Mouse (Mus musculus) olfactory bulb, adult 2 months (tissue): Measurements from ENCODE around the gene Exosc10. TPM values are rescaled to one million over a fixed set of nuclear protein-coding genes. Genes with fewer than 3 reads are reported as not detected.
A peak's percentile ranks its signal among the peaks of the same experiment; 100 is the strongest.

Experiments used
- H3K27ac ChIP-seq: fragments of 200-500 bp; 2 replicates; pipeline ENCODE4 v1.5.1; 2012; ENCODE audit warnings: low read depth, low read length; ENCODE audit not compliant: insufficient read depth
- H3K4me1 ChIP-seq: fragments of 200-500 bp; 2 replicates; pipeline ENCODE4 v1.6.1; 2012; ENCODE audit warnings: low read length; ENCODE audit not compliant: control insufficient read depth, insufficient read depth
- H3K4me3 ChIP-seq: fragments of 200-500 bp; 2 replicates; pipeline ENCODE4 v1.5.1; 2012; ENCODE audit warnings: mild to moderate bottlenecking, low read depth, low read length, moderate library complexity; ENCODE audit not compliant: insufficient read depth
- CTCF ChIP-seq: fragments of 200-500 bp; IDR thresholded peaks from 2 replicates; pipeline ENCODE4 v1.5.1; 2012; ENCODE audit warnings: low read depth, mild to moderate bottlenecking, low read length, moderate library complexity; ENCODE audit not compliant: insufficient read depth
- POLR2A ChIP-seq: fragments of 200-500 bp; IDR thresholded peaks from 2 replicates; pipeline ENCODE4 v1.6.1; 2012; ENCODE audit warnings: mild to moderate bottlenecking, low read depth, low read length, moderate library complexity; ENCODE audit not compliant: insufficient read depth
- WGBS: fragments of 180-500 bp; shearing (Covaris S2); methylation state at CpG from one replicate; pipeline ENCODE4 v1.1.7; 2018; 5-methylcytosine and 5-hydroxymethylcytosine counted together
- polyA plus RNA-seq: library from polyadenylated mRNA; stranded (reverse); fragments of >200 nt; gene quantifications from 2 replicates; pipeline ENCODE4 v1.2.4, GENCODE M21; 2012; ENCODE audit warnings: low replicate concordance; ENCODE audit not compliant: missing spikeins, insufficient read depth, insufficient read length

Exosc10 gene
- polyA plus RNA-seq = not detected in 2 replicates

- TF ChIP-seq CTCF (no peak), POLR2A (peak; percentile 62; the same call in 1 of the 2 replicates)
- Histone ChIP-seq H3K27ac (peak within 1 kb of the TSS; percentile 94), H3K4me3 (peak within 1 kb of the TSS; percentile 98), H3K4me1 (no peaks in the 10 kb centered on the region)
- WGBS = under 1% methylated on average over 63 of the region's 63 CpGs
Measured at GRCm38 (mm10) chr4:148558297-148559000, at the start of gene Exosc10. Exosc10 (plus strand) TSS chr4:148558429.

GRCm38 (mm10) chr4:148509450-148510084 lies 48.7 kb upstream of the Exosc10 start:
- H3K4me3 ChIP-seq = no peak overlapping the region
- H3K4me1 ChIP-seq = peaks cover 42% of the 10 kb centered on the region
- TF ChIP-seq POLR2A (no peak), CTCF (no peak)
- H3K27ac ChIP-seq = peak overlapping the region; percentile 92
- WGBS = 43% methylated on average over 8 of the region's 8 CpGs

GRCm38 (mm10) chr4:148510691-148511090 lies 47.5 kb upstream of the Exosc10 start:
- TF ChIP-seq CTCF (no peak), POLR2A (no peak)
- no peak overlapping the region for H3K4me3 ChIP-seq
- peak overlapping the region; percentile 79 for H3K27ac ChIP-seq
- peaks cover 42% of the 10 kb centered on the region for H3K4me1 ChIP-seq
- WGBS = 66% methylated on average over 4 of the region's 4 CpGs

GRCm38 (mm10) chr4:148511334-148511733 lies 46.9 kb upstream of the Exosc10 start:
- peaks cover 44% of the 10 kb centered on the region for H3K4me1 ChIP-seq
- H3K4me3 ChIP-seq = no peak overlapping the region
- no peak for TF ChIP-seq POLR2A
- TF ChIP-seq CTCF = no peak
- no peak overlapping the region for H3K27ac ChIP-seq
- WGBS = 95% methylated on average over 4 of the region's 4 CpGs

- Histone ChIP-seq H3K4me3 (no peak overlapping the region), H3K27ac (peak overlapping the region; percentile 72), H3K4me1 (peaks cover 45% of the 10 kb centered on the region)
- 29% methylated on average over 6 of the region's 6 CpGs for WGBS
- no peak for TF ChIP-seq CTCF
- TF ChIP-seq POLR2A = no peak
Measured at GRCm38 (mm10) chr4:148513021-148513559, 45.1 kb upstream of the Exosc10 start.

DNA sequence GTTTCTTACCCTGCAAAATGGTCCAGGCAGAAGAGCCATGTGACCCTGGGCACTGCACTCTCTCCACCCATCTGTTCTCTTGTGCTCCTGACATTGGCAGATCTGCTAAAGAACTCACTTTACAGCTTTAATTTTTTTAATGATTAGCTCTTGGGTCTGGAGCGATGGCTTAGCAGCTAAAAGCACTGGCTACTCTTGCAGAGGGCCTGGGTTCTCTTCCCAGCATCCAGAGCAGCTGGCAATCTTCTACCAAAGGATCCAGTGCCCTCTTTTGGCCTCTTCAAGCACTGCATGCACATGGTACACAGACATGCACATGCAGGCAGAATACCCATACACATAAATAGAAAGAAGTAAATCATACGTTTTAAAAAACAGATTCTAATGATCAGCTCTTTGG lies 42.9 kb upstream of the Exosc10 start:
- TF ChIP-seq CTCF (no peak), POLR2A (no peak)
- Histone ChIP-seq H3K4me3 (no peak overlapping the region), H3K4me1 (peaks cover 43% of the 10 kb centered on the region), H3K27ac (no peak overlapping the region)
- 86% methylated on average over 2 of the region's 2 CpGs for WGBS

GRCm38 (mm10) chr4:148517809-148518208 lies 40.4 kb upstream of the Exosc10 start:
- 24% methylated on average over 4 of the region's 4 CpGs for WGBS

GRCm38 (mm10) chr4:148518235-148518795 lies 39.9 kb upstream of the Exosc10 start:
- 15% methylated on average over 5 of the region's 5 CpGs for WGBS
- no peak overlapping the region for H3K4me3 ChIP-seq
- H3K27ac ChIP-seq = peak overlapping the region; percentile 62
- no peak for TF ChIP-seq POLR2A
- TF ChIP-seq CTCF = no peak
- peaks cover 29% of the 10 kb centered on the region for H3K4me1 ChIP-seq

More at GRCm38 (mm10) chr4:148517809-148518208, 40.4 kb upstream of the Exosc10 start:
- TF ChIP-seq CTCF (no peak), POLR2A (no peak)
- peaks cover 32% of the 10 kb centered on the region for H3K4me1 ChIP-seq
- no peak overlapping the region for H3K4me3 ChIP-seq
- H3K27ac ChIP-seq = peak overlapping the region; percentile 62

DNA sequence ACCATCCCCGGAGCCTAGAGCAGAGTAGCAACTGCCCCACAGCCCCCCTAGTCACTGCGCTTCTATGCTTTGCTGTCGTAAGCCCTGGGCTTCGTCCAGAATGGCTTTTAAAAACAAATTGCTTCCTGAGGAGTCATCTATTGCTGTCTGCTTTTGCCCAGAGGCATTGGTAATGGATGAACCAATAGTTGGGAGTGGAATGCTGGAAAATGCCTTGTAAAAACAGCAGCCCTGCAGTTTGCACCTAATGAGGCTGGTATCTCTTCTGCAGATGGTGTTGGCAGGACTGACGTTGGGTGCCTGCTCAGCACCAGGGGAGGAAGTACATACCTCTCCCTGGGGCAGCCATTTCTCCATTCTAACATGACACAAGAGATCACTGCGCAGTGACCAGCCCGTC lies 34.7 kb upstream of the Exosc10 start:
- no peak for TF ChIP-seq POLR2A
- TF ChIP-seq CTCF = no peak
- WGBS = 77% methylated on average over 7 of the region's 7 CpGs
- Histone ChIP-seq H3K4me3 (no peak overlapping the region), H3K4me1 (peaks cover 7% of the 10 kb centered on the region), H3K27ac (no peak overlapping the region)
